Mouse (Mus musculus): ENCODE data around the gene Cox7a1.
"Not testable (repeated sequence)": the region's sequence is repeated elsewhere in the genome, so short reads cannot be mapped to it uniquely, and the experiment has no call there.

Cox7a1 gene

GRCm38 (mm10) chr7:30183879-30184289, at the start of gene Cox7a1:
Gene Cox7a1, plus strand, starts transcription at chr7:30184144.
- DNase-seq (ENCODE audit: low spot score), result peak; percentile 85

DNA sequence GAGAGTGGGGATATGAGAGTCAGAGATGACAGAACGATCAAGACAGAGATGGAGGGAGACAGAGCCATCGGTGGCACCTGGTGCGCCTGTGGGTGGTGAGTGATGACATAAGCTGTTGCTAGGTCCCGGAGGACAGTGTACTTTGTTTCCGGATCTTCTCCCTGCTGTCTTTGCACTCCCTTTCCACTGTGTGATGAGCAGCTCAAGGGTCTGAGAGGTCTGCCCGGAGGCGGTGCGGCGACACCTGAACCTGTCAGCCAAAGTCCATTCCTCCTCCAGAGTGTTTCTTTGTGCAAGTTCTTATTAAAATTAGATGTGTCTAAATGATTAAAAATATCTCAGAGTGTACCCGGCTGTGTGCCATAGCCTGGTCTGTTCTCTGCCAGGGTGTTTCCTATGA, 47.1 kb upstream of the Cox7a1 start:
- DNase-seq (ENCODE audit: low spot score), result no peak

- no peak for DNase-seq (ENCODE audit: low spot score)
Measured at GRCm38 (mm10) chr7:30143170-30143554, 40.8 kb upstream of the Cox7a1 start.

DNA sequence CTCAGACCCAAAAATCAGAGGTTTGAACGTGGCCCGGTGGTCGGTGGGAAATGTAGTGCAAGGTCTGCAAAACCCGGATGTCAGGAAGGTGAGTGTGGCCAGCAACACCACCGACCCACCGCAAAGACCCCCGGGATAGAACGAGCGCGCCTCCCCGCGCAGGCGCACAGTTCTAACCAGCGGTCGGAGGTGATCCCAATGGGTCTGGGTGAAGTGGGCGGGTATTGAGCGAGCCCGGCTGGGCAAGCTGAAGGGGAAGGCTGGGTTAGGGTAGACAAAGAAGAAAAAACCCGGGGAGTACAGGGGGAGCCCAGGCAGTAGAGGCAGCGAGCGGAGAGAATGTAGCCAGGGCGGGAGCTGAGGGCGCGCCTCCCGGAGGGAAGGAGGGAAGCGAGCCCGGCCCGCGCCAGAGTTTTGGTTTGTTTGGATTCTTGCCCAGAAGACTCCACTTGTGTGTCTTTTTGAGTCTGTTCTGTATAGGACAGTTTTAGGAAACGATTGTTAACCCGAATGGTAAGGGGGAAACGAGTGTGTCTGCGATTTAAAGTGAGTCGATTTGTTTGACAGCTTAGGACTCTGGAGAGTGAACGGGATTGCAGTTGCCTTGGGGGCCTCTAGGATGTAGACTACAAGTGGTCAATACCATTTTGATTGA, 40.3 kb upstream of the Cox7a1 start:
- DNase-seq (ENCODE audit: low spot score), result peak; percentile 85

GRCm38 (mm10) chr7:30147011-30147410, 36.9 kb upstream of the Cox7a1 start:
- DNase-seq (ENCODE audit: low spot score), result no peak

GRCm38 (mm10) chr7:30154040-30154439, 29.9 kb upstream of the Cox7a1 start:
- no peak for DNase-seq (ENCODE audit: low spot score)

GRCm38 (mm10) chr7:30155507-30155906, 28.4 kb upstream of the Cox7a1 start:
- no peak for DNase-seq (ENCODE audit: low spot score)

GRCm38 (mm10) chr7:30163113-30163512, 20.8 kb upstream of the Cox7a1 start:
- DNase-seq (ENCODE audit: low spot score), result no peak

DNA sequence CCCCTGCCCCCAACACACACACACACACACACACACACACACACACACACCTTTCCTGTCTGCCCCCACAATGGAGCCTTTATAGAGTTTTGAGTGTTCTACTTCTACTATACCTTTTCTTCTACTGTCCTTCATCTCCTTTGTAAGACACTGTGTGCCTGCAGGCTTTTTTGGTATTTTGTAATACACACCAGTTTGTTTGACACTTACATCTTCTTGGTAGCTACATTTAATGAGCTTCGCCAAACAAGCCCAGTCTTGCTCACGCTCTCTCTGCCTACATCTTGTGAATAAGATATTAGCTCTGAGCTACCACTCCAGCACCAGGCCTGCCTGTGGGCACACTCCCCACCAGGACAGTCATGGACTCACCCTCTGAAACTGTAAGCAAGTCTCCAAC, 19.2 kb upstream of the Cox7a1 start:
- no peak for DNase-seq (ENCODE audit: low spot score)

GRCm38 (mm10) chr7:30168914-30169582, 14.9 kb upstream of the Cox7a1 start:
- DNase-seq (ENCODE audit: low spot score), result no peak

- peak; percentile 93 for DNase-seq (ENCODE audit: low spot score)
Measured at GRCm38 (mm10) chr7:30169583-30170282, 14.2 kb upstream of the Cox7a1 start, which contains the start of gene Zfp146. Gene Zfp146, minus strand, starts transcription at chr7:30169750.

DNA sequence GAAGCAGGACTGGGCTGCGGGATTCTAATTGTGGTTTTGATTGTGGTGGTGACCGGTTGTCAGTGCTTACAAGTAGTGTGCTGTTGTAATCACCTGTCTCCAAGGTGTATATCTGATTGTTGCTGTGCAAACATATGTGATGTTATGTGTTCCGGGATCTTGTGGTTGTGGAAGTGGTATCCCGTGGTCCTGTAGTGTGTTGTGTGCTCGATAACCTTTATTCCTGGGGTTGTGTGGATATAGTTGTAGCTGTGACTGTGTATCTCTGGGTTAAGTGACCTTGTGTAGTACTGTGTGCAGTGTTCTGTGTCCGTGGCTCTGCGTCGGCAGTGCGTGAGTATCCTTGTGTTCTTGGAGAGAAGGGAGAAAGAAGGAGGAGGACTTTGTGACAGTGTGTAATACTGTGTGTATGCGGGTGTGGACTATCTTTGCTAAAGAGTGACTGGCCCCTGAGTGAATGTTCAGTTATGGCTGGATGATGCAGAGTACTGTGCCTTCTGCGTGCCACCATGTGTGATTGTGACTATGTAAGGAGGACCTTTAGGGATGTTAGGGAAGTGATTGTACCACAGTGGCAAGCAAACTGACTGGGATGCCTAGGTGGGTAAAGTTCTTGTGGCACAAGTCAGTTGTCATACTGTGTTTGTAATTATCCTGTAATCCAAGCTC, 13.5 kb upstream of the Cox7a1 start:
- DNase-seq (ENCODE audit: low spot score), result no peak

- no peak for DNase-seq (ENCODE audit: low spot score)
Measured at GRCm38 (mm10) chr7:30176474-30176873, 7.5 kb upstream of the Cox7a1 start.

DNA sequence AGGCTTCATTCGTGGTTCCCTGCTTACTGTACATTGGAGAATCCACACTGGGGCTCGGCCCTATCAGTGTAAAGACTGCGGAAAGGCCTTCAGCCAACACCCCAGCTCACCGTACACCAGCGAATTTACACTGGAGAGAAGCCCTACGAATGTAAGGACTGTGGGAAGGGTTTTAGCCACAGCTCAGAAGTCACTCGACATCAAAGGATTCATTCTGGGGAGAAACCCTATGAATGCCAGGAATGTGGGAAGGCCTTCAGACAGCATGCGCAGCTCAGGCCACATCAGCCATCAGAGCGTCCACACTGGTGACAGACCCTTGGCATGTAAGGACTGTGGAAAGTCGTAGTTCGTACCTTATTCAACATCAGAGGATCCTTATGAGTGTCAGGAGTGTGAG, 5.7 kb upstream of the Cox7a1 start:
- DNase-seq (ENCODE audit: low spot score), result no peak

DNA sequence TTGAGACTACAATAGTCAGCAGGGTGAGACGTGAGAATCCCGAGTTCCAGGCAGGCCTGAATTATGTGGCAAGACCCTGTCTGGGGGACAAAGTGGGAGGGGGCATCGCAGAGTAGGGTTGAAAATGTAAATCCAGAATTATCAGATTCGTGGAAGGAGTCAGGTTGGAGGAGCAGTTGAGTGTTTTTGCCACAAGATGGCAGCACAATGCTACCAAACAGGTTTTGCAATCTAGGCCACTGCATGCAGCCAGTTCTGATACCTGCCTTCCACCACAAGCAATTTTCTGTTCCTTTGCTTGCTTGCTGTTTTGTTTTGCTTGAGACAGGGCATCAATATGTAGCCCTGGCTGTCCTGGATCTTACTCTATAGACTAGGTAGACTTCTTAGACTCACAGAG, 2.6 kb upstream of the Cox7a1 start:
- DNase-seq (ENCODE audit: low spot score), result peak; percentile 47

- DNase-seq (ENCODE audit: low spot score), result not testable (repeated sequence)
Measured at GRCm38 (mm10) chr7:30181929-30182328, 2.0 kb upstream of the Cox7a1 start.

DNA sequence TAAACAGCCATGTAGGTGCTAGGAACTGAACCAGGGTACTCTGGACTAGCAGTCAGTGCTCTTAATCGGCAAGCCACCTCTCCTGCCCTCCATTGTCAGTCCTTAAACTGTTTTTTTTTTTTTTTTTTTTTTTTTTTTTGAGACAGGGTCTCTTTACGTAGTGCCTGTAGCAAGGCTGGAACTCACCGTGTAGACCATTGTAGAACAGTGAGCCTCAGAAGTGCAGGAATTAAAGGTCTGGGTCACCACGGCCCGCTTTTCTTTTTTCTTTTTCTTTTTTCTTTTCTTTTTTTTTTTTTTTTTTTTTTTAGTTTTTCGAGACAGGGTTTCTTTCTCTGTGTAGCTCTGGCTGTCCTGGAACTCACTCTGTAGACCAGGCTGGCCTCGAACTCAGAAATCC, 755 bp upstream of the Cox7a1 start:
- DNase-seq (ENCODE audit: low spot score), result not testable (repeated sequence)

DNA sequence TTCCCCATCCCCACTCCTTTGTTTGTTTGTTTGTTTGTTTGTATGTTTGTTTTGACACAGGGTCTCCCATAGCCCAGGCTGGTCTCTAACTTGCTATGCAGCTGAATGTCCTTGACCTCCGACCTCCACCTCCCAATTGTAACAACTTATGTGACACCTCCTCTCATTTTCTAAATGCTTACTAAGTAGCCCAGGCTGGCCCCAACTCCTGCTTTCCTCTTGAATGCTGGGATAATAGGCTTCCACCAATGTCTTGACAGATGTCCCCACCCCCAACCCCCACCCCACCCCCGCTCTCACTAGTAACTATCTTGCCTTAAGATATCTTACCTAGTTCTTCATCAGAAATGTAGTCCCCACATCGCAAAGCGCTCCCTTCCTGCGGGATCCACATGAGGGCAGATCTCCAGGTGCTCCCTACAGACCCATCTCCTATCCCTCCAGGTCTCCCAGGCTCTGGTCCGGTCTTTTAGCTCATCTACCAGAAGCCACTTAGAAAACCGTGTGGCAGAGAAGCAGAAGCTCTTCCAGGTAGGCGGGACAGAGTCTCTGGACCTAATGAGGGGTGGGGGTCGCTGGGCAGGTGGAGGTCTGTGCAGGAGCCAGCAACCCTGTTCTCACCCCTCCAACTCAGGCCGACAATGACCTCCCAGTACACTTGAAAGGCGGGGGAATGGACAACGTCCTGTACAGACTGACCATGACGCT, 851 bp downstream of the Cox7a1 start:
- DNase-seq (ENCODE audit: low spot score), result no peak

DNA sequence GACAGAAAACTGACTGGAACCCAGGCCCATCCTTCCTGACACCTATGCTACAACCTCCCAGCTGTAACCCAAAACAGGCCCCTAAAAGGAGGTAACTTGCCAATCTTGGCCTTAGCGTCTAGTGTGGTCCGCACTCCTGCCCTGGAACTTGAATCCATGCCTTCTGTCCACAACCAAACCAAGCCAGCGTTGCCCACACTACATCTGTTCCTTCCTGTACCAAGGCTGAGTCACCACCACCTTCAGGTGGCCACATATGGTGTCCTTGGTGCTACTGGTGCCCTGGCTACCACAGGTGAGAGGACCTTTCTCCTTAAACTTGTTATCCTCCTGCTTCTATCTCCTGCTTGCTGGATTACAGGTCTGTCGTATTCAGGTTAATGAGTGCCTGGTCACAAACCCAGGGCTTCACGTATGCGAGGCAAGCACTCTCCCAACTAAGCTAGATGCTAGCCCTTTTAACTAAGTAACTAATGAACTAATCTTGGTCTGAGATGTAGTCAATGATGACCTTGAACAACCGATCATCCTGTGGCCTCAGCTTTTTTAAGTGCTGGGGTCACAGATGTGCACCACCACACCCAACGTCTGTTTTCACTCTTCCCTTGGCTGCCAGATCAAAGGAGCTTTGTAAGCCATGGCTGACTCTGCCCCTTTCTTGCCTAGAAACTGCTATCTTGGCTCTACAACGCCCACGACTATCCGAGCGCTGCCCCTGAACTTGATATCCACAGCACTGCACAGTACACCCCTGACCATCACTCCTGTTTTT, 4.6 kb downstream of the Cox7a1 start:
- no peak for DNase-seq (ENCODE audit: low spot score)

DNA sequence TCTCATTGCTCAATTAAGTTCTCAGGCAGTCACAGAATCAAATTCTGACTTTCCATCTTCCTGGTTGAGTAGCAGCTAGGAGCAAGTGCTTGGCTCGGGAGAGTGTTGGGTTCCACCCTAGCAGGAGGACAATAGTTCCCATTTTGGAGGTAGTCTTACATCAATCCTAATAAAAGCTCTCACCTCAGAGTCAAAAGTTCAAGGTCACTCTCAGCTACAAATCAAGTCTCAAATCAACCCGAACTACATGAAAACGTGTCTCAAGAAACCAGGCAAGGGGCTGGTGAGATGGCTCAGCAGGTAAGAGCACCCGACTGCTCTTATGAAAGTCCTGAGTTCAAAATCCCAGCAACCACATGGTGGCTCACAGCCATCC, 5.2 kb downstream of the Cox7a1 start:
- DNase-seq (ENCODE audit: low spot score), result no peak

- DNase-seq (ENCODE audit: low spot score), result no peak
Measured at GRCm38 (mm10) chr7:30192088-30192487, 8.1 kb downstream of the Cox7a1 start.
